Mouse (Mus musculus) cerebellum, adult 9-10 months (tissue): ENCODE results near the gene Srrm4.

Experiments
- DNase-seq: peaks from one replicate; pipeline ENCODE4 v3.0.0; 2022

Gene Srrm4

DNA sequence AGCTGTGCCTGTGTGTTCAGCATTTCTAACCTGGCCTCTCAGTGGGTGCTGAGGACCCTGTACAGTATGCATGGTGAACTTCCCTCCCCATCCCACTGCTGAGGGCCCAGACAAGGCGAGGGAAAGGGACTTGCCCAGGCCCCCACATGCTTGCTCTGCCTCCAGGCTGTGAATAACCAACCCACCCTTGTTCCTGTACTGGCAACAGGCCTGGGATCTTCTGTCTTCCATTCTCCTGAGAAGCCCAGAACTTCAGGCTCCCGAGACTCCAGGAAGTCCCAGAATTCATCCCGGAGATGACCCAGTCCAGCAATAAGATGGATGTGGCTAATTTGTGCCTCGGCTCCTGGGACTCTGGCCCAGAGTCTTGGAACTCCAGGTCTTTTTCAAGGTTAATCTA, 105.5 kb downstream of the Srrm4 start:
- no peak for DNase-seq

DNA sequence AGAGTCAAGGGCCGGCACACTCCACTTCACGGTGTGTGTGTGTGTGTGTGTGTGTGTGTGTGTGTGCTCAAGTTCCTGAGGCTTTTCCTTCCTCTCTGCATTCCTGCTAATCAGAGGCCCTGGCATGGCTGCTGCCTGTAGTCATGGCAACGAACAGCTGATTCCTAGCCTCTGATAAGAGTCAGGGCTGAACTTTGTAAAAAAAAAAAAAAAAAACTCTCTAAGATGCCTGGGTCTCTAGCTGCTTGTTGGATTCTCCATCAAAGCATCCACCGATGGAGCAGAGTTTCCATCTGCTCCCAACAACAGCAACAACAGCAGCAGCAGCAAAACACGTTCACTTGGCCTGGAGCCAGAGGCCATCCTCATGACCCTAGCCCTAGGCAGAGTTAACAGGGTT, 106.5 kb downstream of the Srrm4 start:
- no peak for DNase-seq

DNA sequence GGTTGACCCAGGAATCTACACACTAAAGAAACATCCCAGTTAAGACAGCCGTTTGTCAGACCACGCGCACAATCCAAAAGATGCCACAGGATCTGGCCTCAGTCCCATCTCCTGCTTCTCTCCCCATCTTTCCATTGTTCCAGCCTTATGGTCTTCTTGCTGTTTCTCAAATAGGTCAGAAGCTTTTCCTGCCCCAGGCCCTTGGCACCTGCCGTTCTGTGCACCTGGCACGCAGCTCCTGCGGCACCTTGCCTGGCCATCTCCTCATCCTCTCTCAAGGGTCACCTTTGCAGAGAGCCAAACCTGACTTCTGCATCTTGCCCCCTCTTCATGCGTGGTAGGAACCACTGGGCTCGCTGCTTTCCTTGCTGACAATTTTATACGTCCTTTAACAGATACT, 107.4 kb downstream of the Srrm4 start:
- peak; percentile 78 for DNase-seq

DNA sequence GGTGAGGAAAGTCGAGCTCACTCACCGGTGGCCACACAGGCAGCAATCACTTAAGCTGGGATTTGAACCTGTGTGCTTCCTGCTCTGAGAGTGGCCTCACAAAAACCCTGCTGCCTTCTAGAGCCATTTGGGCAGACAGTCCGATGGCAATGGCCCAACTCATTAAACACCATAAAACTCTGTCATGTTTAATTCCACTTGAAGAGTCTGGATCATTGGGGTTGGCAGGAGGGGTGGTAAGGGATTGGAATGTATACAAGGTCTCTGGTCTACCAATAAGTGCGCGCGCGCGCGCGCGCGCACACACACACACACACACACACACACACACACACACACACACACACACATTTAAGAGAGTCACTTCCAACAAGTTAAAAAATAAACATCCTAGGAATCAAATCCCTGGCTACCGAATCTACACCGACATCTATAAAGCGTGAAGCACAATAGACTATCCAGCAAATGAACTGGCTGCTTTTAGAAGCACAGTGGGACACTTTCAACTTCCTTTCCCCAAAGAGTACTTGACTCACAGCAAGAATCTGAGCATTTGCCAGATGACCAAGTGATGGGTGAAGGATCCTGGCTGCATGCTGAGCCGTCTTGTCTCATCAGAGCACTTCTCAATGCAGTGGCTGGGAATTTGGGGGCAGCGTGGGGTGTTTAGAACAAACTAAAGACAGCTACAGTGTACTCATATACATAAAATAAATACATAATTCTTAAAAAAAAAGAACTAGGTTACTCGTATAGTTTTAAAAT, 112.8 kb downstream of the Srrm4 start:
- DNase-seq, result no peak

DNA sequence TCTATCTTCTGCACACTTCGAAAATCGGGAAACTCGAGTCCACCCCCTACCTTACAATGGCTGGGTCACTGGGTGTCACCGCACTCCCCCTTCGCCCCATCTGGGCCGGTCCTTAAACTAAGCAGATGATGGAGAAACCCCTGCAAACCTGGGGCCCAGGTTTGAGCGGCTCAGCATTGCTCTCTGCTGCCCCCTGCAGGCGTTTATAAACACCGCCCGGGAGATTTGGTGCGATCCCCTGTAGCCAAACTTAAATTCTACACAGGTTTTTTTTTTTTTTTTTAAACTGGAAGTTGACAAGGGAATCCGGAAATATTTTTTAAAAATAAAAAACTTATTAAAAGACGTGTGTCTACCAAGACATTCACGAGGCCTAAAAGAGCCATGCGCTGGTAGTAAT, 115.6 kb downstream of the Srrm4 start:
- DNase-seq, result no peak

DNA sequence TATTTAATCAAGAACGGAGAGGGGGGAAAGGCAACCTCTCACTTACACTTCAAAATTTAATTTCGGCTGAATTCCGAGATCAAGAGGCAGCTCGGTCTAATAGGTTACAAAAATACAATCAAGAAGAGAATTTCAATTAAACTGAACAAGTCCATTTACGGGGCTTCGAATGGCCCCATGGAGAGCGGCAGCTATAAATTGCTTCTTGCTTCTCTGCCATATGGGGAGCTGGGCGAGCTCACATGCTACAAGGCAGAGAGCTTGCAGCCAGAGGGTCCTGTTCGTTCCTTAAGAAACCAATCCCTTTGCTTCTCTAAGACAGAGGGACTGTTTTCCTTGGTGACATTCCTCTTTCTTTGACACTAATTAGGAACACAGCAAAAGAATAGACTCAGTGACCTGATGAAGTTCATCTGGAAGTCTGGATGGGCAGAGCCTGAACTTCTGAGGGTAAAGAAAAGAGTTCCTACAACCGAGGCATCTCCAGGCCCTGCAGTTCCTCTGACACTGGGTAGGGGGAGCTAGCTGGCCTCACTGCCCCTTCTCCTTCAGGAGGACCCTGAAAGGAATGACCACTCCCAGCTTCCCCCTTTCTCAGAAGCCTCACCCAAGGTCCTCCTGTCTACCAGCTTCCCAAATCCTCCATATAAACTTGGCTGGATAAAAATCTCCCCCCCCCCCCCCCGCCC, 130.1 kb downstream of the Srrm4 start:
- DNase-seq, result no peak

DNA sequence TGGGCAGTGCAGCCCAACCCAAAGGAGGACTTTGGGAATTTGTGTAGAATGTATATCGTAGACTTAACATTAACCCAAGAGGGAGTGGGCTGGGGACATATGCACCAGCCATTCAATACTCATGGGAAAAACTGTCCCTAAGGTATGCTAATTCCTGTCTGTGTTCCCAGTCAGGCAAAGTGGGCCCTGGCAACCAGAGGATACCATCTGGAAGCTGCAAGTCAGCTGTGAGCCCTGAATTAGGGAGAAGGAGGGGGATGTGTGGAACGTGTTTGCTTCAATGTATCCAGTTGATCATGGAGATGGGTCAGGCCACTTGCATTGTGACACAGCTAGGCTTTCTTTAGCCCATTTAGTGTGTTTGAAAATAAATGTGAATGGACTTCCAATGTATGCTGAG, 131.6 kb downstream of the Srrm4 start:
- no peak for DNase-seq

DNA sequence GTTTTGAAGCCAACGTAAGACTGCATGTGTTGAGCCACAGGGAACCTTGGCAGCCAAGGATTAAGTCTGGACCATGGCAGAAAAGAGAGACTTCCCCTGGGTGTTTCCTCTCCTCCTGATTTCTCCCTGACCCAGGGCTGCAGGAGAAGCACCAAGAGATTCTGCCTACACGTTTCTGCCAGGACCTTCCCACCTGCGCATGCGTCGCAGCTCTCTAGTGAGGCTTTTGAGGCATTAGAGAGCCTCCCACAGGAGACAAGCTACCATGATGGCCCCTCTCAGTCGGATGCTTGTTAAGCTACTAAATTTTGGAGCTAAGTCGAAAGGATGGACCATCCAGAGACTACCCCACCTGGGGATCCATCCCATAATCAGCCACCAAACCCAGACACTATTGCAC, 133.8 kb downstream of the Srrm4 start:
- no peak for DNase-seq

DNA sequence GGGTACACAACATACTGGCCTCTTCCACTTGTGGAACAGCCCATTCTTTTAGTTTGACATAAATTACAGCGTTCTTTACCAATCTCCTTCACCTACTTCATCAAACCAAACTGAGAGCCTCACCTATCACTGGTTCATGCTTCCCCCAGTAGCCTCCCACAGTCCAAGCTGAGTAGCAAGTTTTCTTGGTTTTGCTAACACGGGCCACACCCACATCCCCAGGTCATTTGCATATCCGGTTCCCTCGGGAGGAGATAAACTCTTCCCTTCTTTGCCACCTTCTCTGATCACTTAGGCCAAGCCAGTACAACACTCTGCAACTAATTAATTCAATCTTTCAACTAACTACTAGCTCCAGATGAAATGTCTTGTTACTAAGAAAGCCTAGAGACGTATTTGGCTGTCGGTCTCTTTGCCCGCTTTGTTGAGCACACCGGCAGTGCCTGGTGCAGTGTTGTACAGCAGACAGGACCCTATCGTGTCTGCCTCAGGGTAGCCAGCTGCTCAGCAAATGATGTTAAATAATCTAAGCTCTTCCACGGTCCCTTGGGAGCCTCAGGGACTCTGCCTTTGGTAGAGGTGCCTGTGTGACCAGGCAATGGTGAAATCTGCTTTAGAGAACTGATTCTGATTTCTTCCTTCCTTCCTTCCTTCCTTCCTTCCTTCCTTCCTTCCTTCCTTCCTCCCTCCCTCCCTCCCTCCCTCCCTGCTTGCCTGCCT, 134.7 kb downstream of the Srrm4 start:
- no peak for DNase-seq

DNA sequence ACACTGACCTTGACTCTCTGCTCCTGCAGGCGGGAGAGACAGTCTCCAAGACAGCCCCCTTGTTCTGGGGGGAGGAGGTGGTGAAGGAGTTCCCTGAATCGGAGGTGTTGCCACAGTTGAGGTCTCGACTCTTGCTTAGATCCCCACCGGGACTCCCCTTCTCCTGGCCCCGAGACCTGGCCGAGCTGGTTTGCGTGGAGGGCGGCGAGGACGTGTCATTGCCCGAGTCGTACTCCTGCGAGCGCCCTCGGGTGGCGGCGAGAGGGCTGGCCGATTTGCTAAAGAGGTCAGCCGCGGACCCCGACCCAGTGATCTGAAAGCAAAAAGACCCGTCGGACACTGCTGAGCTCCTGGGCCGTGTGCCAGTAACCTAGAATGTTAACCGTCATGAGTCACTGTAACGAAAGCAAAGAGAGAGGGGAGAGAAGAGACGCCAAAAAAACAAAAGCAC, 138.2 kb downstream of the Srrm4 start:
- peak; percentile 53 for DNase-seq

DNA sequence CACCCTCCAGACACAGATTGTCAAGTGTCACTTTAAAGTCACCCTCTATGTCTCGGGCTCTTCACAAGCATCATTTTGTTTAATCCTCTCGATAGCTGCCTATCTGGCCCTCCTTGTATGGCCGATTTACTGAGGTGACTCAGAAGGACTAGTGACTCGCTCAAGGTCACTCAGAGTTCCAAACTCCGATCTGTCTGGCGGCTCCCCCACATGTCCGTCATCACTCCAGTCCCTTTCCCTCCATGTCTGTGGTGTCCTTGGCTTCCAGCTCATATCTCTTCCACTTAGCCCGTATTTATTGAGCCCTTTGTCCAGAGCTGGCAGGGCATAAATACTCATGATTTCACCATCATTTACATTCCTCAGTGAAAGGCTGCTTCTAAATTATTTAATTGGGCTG, 140.7 kb downstream of the Srrm4 start:
- no peak for DNase-seq

DNA sequence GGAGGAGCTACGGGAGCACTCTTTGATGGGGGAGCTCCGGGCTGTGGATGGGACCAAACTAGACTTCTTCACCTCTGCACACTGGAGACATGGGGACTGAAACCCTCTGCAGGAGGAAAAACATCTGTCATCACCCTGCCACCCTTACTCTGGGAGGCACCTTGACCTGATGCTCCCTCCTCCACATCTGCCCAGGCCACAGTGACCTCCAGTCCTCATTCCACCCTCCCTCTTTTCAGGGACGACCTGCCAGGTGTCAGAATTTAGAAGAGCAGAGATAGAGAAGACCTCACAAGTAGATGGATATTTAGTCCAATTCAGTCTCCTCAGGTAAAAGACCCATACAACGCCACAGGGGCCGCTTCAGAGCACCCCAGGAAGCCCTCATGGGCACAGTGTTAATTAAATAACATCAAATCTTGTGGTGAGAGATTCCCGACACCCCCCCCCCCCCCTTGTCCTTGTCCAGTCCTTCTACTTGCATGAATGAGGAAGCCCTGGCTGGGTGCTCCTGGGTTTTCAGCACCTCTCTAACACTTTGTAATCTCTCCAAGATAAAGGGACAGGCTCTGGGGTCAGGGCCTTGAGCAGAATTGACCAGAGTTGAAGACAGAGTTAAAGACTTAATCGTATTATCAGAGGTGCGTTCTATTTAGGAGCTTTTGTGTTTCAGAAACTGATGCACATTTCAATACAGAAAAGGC, 141.9 kb downstream of the Srrm4 start:
- DNase-seq, result no peak

DNA sequence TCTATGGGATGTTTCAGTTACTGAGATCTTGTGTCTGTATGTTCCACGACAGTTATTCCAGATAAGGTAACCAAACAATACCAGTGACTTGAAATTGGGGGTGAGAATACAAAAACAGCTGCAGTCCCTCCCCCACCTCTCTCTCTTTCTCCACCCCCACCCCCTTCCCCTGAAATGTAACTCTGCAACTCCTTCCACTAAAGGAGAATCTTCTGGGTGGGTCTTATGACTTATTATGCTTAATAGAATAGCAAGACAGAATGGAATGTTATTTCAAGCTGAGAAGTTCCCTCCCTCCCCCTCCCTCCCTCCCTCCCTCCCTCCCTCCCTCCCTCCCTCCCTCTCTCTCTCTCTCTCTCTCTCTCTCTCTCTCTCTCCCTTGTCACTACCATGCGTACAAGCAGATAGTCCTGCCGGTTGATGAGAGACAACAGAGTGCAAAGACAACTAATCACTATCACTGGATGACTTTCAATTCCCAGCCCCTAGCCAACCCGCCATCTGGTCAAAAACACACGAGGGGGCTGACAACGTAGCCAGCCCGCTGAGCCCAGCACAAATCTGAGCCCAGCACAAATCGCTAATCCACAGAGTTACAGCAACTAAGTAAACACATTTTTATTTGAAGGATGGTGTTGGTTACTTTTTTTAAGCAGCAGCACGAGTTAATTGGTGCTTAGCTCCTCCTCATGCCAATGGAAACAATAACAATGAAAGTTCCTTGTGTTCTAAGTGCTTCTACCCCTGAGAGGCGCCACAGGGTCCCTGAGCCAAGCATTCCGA, 143.0 kb downstream of the Srrm4 start:
- peak; percentile 37 for DNase-seq

DNA sequence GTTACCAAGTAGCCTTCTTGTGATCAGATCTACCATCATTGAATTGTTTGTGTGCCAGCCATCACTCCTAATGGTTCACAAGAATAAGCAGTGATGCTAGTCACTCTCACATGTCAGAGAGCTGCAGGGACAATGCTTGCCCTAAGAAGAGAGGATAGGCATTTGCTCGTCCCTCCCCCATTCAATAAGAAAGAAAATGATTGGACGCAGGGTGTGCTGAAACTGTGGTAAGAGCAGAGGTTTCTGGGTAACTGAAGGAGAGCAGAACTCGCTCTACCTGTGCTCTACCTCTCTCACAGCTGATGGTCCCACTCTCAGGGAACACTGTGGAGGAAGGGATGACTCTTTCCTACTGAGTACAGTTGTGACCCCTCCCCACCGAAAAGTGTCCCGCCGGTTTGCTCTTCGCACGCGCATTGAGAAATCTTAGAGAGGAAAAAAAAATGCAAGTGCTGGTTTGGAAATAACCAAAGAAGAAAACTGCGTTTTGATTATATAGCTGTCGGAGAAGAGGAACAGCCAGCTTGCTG, 143.7 kb downstream of the Srrm4 start:
- no peak for DNase-seq

DNA sequence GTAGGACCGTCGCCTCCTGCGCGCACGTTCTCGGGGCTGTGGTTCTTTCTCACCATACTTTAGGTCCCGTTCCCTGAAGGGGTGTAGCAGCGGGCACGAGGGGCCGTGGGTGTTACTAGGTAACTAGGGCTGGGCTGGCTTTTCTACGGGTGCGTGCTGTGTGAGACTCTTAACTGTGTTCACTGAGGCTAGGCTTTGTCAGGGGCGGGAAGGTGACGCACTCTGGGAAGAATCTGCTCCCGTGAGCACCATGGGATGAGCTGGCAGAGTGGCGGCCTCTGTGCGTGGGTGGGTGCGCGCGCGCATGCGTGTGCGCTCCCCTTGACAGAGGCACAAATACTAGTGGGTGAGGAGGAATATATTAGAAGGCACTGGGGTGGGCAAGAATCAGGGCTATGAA, 145.1 kb downstream of the Srrm4 start:
- DNase-seq, result no peak

DNA sequence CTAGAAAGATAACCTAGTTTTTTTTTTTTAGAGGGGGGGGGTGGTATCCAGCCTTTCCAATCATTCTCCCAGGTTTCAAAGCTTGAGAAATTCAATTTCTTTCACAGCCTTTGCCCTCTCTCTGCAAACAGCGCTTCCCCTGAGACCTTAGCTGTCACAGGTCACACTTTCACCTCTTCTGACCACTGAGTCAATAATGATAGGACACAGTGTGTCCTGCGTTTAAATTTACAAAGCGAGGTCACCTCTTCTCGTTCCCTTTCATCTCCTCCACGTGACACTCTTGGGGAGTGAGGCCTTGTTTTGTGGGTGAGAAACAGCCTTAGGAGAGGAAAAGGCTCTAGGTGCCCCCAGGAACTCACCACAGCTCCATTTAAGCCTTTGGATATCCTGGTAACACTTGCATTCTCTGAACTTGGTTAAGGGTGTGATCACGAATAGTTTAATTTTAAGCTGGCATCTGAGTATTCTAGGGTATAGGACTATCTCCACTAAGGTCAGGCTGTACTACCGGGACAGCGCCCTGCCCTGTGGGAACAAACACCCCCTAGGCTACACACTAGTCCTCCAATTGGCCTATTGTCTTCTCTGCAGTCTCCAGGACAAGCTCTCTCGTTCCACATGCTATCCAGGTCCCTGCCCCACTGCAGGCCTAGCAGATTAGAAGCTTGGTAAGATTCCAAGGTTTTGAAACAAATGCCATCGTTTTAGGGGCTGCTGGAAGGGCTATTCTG, 145.8 kb downstream of the Srrm4 start:
- DNase-seq, result no peak

DNA sequence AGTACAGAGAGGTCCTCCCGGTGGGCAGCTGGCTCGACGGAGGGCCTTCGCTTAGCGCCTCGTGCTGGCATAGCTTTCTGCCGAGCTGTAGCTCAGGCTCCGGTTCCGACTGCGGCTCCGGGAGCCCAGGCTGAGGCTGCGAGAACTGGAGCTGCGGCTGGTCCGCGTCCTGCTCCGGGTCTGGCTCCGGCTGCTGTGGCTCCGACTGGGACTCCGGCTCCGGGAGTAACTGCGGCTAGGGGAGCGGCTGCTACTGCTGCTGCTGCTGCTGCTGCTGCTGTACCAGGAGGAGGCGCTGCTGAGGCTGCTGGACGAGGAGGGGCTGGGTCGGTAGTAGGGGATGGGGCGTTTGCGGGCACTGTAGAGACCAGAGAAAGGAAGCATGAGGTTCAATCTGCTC, 147.1 kb downstream of the Srrm4 start:
- peak; percentile 43 for DNase-seq

DNA sequence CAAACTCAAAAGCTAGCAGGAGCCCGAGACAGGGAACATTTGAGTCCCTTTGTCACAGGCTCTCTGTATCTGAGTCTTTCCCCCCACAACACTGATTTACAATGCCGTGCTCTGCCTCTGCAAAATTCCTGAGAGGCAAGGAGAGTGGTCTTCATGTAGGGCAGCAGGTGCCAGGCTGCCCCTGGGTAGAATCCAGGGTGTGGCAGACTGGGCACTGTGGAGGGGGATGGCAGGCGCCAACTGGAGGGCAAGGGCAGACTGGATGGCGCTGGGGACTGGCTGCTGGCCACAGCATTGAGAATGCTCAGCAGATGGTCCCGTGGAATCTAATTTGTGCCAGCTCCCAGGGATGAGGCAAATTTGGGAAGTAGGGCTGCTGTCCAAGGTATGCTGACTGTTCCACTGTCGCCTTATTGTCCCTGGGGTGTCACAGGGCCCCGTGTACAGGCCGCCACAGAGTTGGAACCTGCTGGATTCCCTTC, 148.1 kb downstream of the Srrm4 start:
- peak; percentile 98 for DNase-seq

DNA sequence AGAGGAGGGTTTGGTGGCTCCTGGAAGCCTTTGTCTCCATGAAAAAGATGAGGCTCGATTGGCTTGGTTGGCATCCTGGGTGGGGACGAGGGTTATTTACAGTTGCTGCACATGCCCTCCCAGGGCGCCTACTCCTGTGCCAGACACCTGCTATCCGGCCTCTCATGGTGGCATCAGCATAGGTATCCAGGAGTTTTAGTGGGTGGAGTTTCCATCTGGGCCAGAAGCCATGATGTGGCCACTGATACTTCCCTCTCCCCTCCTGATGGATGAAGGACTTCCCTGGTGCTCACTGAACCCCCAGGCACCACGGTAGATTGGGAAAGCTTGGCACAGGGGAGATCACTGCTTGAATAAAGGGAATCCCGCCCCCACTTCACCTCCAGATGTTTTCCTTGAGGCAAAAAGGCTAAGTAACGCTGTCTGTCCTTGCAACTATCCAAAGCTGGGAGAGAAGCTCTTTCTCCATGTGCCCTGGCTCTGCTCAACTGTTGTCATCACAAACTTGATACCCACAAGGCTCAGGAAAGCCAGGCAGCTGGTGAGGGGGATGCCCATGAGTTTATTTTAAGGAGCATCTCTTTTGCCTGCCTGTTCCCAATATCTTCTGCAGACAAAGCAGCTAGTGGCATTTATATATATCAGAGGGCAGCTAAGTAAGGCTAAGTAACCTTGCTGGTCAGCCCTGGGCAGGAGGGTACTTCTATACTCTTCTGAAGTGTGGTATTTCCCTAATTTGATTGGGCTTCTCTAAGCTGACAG, 148.7 kb downstream of the Srrm4 start:
- peak; percentile 66 for DNase-seq

DNA sequence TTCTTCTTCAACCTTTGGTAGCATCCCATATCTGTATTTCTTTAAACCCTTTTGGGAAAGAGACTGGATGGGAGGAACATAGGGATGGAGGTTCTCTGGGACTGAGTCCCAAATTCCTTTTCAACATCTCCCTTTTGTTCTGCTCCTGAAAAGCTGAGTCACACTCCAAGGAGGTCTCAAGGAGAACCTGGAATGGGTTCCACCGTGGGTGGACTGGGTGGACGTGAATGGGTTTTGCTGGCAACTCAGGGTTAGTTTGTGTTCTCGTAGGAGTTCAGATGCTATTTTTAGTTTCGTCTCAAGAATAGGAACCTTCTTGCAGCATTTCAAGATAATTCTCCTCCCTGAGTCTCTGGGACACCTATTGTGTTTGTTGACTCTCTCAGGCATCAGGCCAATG, 151.4 kb downstream of the Srrm4 start:
- DNase-seq, result peak; percentile 42

DNA sequence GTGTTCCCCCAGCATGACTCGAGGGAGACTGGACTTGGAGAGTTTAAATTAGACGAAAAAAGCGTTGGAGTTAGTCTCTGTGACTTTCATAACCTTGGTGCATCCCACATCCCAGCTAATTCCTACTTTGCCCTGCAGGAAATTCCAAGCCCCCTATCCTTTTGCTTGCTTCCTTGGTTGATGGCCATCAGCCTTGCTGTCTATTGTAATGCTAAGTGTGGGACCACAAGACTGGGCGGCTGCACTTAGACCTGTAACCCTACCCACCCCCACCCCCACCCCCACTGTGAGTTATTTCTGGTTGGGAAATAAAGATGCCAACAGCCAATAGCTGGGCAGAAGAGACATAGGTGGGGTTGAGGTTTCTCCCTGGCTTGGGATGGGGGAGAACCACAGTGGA, 153.3 kb downstream of the Srrm4 start:
- no peak for DNase-seq
